Mouse (Mus musculus) myocyte (in vitro differentiated cells): ENCODE results near the gene Cep162. TPM values are rescaled to one million over a fixed set of nuclear protein-coding genes. Genes with fewer than 3 reads are reported as not detected.

Source experiments
- H3K27me3 ChIP-seq: one replicate; pipeline ENCODE4 v1.6.1; 2011; ENCODE audit not compliant: control insufficient read depth, insufficient read depth, insufficient read length
- H3K36me3 ChIP-seq: one replicate; pipeline ENCODE4 v1.6.1; 2011; ENCODE audit not compliant: control insufficient read depth, insufficient read depth
- H3K4me2 ChIP-seq: one replicate; pipeline ENCODE4 v1.6.1; 2011; ENCODE audit warnings: low read depth, control low read depth
- H3K4me3 ChIP-seq: one replicate; pipeline ENCODE4 v1.5.1; 2011; ENCODE audit warnings: mild to moderate bottlenecking, control low read depth, moderate library complexity
- H3K79me2 ChIP-seq: one replicate; pipeline ENCODE4 v1.6.1; 2011; ENCODE audit not compliant: control insufficient read depth, insufficient read depth
- H3ac ChIP-seq: one replicate; pipeline ENCODE4 v1.6.1; 2011; ENCODE audit not compliant: control insufficient read depth, insufficient read length
- CEBPB ChIP-seq: IDR thresholded peaks from 2 replicates; pipeline ENCODE4 v1.6.1; 2011; ENCODE audit warnings: mild to moderate bottlenecking, moderate library complexity; ENCODE audit not compliant: poor library complexity, insufficient read depth, severe bottlenecking
- E2F4 ChIP-seq: IDR thresholded peaks from one replicate; pipeline ENCODE4 v1.6.1; 2011; ENCODE audit warnings: mild to moderate bottlenecking, control low read depth, moderate library complexity; ENCODE audit not compliant: insufficient read depth
- MAX ChIP-seq: IDR thresholded peaks from one replicate; pipeline ENCODE4 v1.6.1; 2011; ENCODE audit warnings: low read depth, mild to moderate bottlenecking, control low read depth
- MYOD1 ChIP-seq, 3 experiments: IDR thresholded peaks; one replicate each; pipeline ENCODE4 v1.6.1; 2011; ENCODE audit warnings: control low read depth in 2 of 3, low read depth in 2 of 3, mild to moderate bottlenecking in 2 of 3, moderate library complexity in 1 of 3; ENCODE audit not compliant: insufficient read length in 2 of 3, control insufficient read depth in 1 of 3
- MYOG ChIP-seq, 3 experiments: IDR thresholded peaks; one replicate each; pipeline ENCODE4 v1.6.1; 2011; ENCODE audit warnings: control low read depth in 2 of 3, low read depth in 2 of 3, mild to moderate bottlenecking in 2 of 3; ENCODE audit not compliant: insufficient read length in 2 of 3, control insufficient read depth in 1 of 3, insufficient read depth in 1 of 3
- POLR2A ChIP-seq: IDR thresholded peaks from one replicate; pipeline ENCODE4 v1.6.1; 2011; ENCODE audit warnings: low read depth, mild to moderate bottlenecking, control low read depth, moderate library complexity; ENCODE audit not compliant: insufficient read length
- POLR2AphosphoS2 ChIP-seq: IDR thresholded peaks from one replicate; pipeline ENCODE4 v1.6.1; 2011; ENCODE audit warnings: low read depth, control low read depth; ENCODE audit not compliant: insufficient read length
- REST ChIP-seq: IDR thresholded peaks from one replicate; pipeline ENCODE4 v1.6.1; 2011; ENCODE audit warnings: mild to moderate bottlenecking, control low read depth, moderate library complexity; ENCODE audit not compliant: insufficient read depth, insufficient read length
- SRF ChIP-seq: IDR thresholded peaks from one replicate; pipeline ENCODE4 v1.6.1; 2011; ENCODE audit warnings: low read depth; ENCODE audit not compliant: control insufficient read depth, insufficient read length
- TCF12 ChIP-seq: IDR thresholded peaks from one replicate; pipeline ENCODE4 v1.6.1; 2011; ENCODE audit warnings: mild to moderate bottlenecking, control low read depth; ENCODE audit not compliant: poor library complexity, insufficient read depth, severe bottlenecking
- TCF3 ChIP-seq: IDR thresholded peaks from one replicate; pipeline ENCODE4 v1.6.1; 2011; ENCODE audit warnings: low read depth, control low read depth; ENCODE audit not compliant: insufficient read length
- USF1 ChIP-seq: IDR thresholded peaks from one replicate; pipeline ENCODE4 v1.6.1; 2011; ENCODE audit warnings: low read depth, mild to moderate bottlenecking, control low read depth, moderate library complexity
- polyA plus RNA-seq: library from polyadenylated mRNA; unstranded; fragments of >200 nt; fragmentation: generic; extraction: Trizol; gene quantifications from one replicate; pipeline ENCODE4 v1.2.1, GENCODE M21; 2012; ENCODE audit warnings: missing spikeins

Gene Cep162
- polyA plus RNA-seq, 1 experiment = 2.3 TPM

DNA sequence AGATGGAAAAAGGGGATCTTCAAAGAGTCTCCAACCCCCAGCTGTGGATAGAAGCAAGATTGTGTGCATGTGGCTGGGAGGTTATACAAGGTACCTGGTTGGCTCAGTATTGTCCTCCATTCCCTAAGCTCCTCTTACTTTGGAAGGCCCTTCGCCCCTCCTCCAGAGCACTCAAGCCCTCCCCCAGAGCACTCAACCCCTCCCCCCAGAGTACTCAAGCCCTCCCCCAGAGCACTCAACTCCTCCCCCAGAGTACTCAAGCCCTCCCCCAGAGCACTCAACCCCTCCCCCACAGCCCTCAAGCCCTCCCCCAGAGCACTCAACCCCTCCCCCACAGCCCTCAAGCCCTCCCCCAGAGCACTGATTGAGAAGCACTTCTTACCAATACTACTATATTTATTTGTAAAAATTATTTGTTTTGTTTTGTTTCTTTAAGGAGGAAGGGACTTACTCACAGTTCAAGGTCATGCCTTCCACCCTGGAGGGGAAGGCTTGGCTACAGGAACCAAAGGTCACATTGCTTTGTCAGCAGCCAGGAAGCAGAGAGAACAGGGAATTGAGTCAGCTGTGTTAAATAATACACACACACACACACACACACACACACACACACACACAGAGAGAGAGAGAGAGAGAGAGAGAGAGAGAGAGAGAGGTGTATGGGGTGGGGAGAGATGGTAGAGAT is 102.6 kb downstream of the Cep162 start:
- Histone ChIP-seq H3K79me2 (no peaks in the 10 kb centered on the region), H3ac (no peak overlapping the region), H3K36me3 (no peaks in the 10 kb centered on the region), H3K27me3 (no peaks in the 10 kb centered on the region), H3K4me2 (no peak overlapping the region), H3K4me3 (no peak overlapping the region)
- TF ChIP-seq CEBPB (no peak), POLR2A (no peak), REST (no peak), MYOG (IDR thresholded peaks at IDR 0.05; ENCODE audit: control insufficient read depth in 1 of 3, insufficient read depth in 1 of 3, insufficient read length in 2 of 3, low read depth in 2 of 3) (no peak)

DNA sequence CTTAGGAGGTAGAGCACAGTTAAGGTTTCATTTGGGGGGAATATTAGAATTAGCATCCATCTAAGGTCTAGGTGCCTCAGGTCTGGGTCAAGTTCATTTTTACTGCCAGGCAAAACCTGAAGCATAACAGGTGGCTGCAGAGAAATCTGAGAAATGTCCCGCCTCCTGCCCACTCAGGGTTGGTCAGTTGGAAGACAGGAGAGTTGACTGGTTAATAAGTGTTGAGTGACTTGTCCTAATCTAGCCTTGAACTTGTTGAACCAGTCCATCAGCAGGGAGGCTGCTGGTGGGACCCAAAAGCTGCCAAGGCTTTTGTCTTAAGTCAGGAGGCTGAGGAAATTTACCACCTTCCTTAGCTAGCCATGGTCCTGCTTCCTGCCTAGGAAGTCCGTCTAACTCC is 107.4 kb downstream of the Cep162 start:
- Histone ChIP-seq H3K27me3 (peaks cover 30% of the 10 kb centered on the region), H3K36me3 (no peaks in the 10 kb centered on the region), H3ac (no peak overlapping the region), H3K79me2 (no peaks in the 10 kb centered on the region), H3K4me2 (no peak overlapping the region), H3K4me3 (no peak overlapping the region)
- TF ChIP-seq REST (no peak), MYOD1 (IDR thresholded peaks at IDR 0.05; ENCODE audit: control insufficient read depth in 1 of 3, insufficient read length in 2 of 3, low read depth in 2 of 3) (no peak), CEBPB (no peak), E2F4 (no peak), MAX (no peak), TCF3 (no peak), POLR2AphosphoS2 (no peak), POLR2A (no peak), SRF (no peak), USF1 (no peak), TCF12 (no peak), MYOG (IDR thresholded peaks at IDR 0.05; ENCODE audit: control insufficient read depth in 1 of 3, insufficient read depth in 1 of 3, insufficient read length in 2 of 3, low read depth in 2 of 3) (no peak)

GRCm38 (mm10) chr9:87146400-87146799 is 108.9 kb downstream of the Cep162 start:
- TF ChIP-seq SRF (no peak), REST (no peak), USF1 (no peak), E2F4 (no peak)
- Histone ChIP-seq H3K27me3 (peaks cover 30% of the 10 kb centered on the region), H3K36me3 (no peaks in the 10 kb centered on the region), H3ac (no peak overlapping the region), H3K4me2 (no peak overlapping the region), H3K4me3 (no peak overlapping the region), H3K79me2 (no peaks in the 10 kb centered on the region)

- no peak overlapping the region for H3ac ChIP-seq
- peaks cover 31% of the 10 kb centered on the region for H3K27me3 ChIP-seq
- H3K36me3 ChIP-seq = no peaks in the 10 kb centered on the region
- no peaks in the 10 kb centered on the region for H3K79me2 ChIP-seq
- no peak overlapping the region for H3K4me2 ChIP-seq
- TF ChIP-seq POLR2A (no peak), TCF3 (no peak), MAX (no peak), MYOG (IDR thresholded peaks at IDR 0.05; ENCODE audit: control insufficient read depth in 1 of 3, insufficient read depth in 1 of 3, insufficient read length in 2 of 3, low read depth in 2 of 3) (no peak), CEBPB (no peak), E2F4 (no peak)
- H3K4me3 ChIP-seq = no peak overlapping the region
These were observed 109.7 kb downstream of the Cep162 start for GRCm38 (mm10) chr9:87145671-87146070.

DNA sequence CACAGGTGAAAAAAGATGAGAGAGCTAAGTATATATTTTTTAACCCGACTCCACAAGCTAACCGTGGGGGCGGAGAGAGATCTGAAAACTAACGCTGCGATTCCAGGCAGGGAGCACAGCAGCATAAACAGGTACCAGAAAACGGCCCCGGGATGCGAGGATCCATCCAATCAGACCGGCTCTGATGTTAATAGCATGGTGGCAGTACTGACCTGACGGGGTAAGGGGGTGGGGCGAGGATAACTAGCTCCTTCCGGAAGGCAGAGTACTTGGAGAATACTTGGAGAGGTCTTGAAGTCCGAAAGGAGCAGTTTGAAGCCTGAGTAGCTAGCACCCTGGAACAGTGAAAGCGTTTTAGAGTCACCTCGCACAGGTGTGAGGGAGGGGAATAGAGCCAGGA is 110.2 kb downstream of the Cep162 start:
- no peak for TF ChIP-seq E2F4
- no peak for TF ChIP-seq TCF12
- TF ChIP-seq POLR2A = no peak
- TF ChIP-seq REST = no peak
- TF ChIP-seq CEBPB = no peak
- TF ChIP-seq SRF = no peak
- no peak for TF ChIP-seq MYOG (IDR thresholded peaks at IDR 0.05; ENCODE audit: control insufficient read depth in 1 of 3, insufficient read depth in 1 of 3, insufficient read length in 2 of 3, low read depth in 2 of 3)
- no peak for TF ChIP-seq MAX
- no peak for TF ChIP-seq MYOD1 (IDR thresholded peaks at IDR 0.05; ENCODE audit: control insufficient read depth in 1 of 3, insufficient read length in 2 of 3, low read depth in 2 of 3)
- no peak for TF ChIP-seq TCF3
- TF ChIP-seq USF1 = no peak
- no peak for TF ChIP-seq POLR2AphosphoS2
- Histone ChIP-seq H3K36me3 (no peaks in the 10 kb centered on the region), H3K4me2 (no peak overlapping the region), H3K27me3 (peaks cover 36% of the 10 kb centered on the region), H3K79me2 (no peaks in the 10 kb centered on the region), H3K4me3 (no peak overlapping the region), H3ac (no peak overlapping the region)
